Mouse (Mus musculus) heart, embryonic 11.5 days (tissue): ENCODE results near the gene Iqsec1. TPM values are rescaled to one million over a fixed set of nuclear protein-coding genes. Genes with fewer than 3 reads are reported as not detected.

Experiments
- ATAC-seq: fragments of 200-750 bp; cut with Nextera tagmentation; replicated peaks from 2 replicates; pipeline ENCODE4 v1.8.0; 2017; ENCODE audit warnings: moderate library complexity; ENCODE audit not compliant: insufficient number of reproducible peaks, low FRiP score, low TSS enrichment
- H3K27ac ChIP-seq: fragments of 300-500 bp; sonication (generic); 2 replicates; pipeline ENCODE4 v1.5.1; 2014; ENCODE audit warnings: mild to moderate bottlenecking, low read depth, low read length
- H3K27me3 ChIP-seq: fragments of 300-500 bp; sonication (generic); 2 replicates; pipeline ENCODE4 v1.6.1; 2014; ENCODE audit warnings: mild to moderate bottlenecking, low read length, mixed read lengths; ENCODE audit not compliant: control insufficient read depth, insufficient read depth
- H3K36me3 ChIP-seq: fragments of 300-500 bp; sonication (generic); 2 replicates; pipeline ENCODE4 v1.6.1; 2014; ENCODE audit warnings: mild to moderate bottlenecking, low read length, moderate library complexity, mixed read lengths; ENCODE audit not compliant: control insufficient read depth, insufficient read depth
- H3K4me1 ChIP-seq: fragments of 300-500 bp; sonication (generic); 2 replicates; pipeline ENCODE4 v1.6.1; 2014; ENCODE audit warnings: low read length; ENCODE audit not compliant: control insufficient read depth, insufficient read depth
- H3K4me2 ChIP-seq: fragments of 300-500 bp; sonication (generic); 2 replicates; pipeline ENCODE4 v1.6.1; 2014; ENCODE audit warnings: mild to moderate bottlenecking, moderate library complexity
- H3K4me3 ChIP-seq: fragments of 300-500 bp; sonication (generic); 2 replicates; pipeline ENCODE4 v1.5.1; 2014; ENCODE audit warnings: low read depth, low read length
- H3K9ac ChIP-seq: fragments of 300-500 bp; sonication (generic); 2 replicates; pipeline ENCODE4 v1.6.1; 2014; ENCODE audit warnings: mild to moderate bottlenecking, low read depth, low read length, moderate library complexity
- H3K9me3 ChIP-seq: fragments of 300-500 bp; sonication (generic); replicated peaks from 2 replicates; pipeline ENCODE4 v1.6.1; 2016; ENCODE audit warnings: low read length; ENCODE audit not compliant: control insufficient read depth
- WGBS: fragments of 180-500 bp; shearing (Covaris S2); extraction: QIAGEN DNeasy Blood & Tissue Kit; methylation state at CpG from one replicate; pipeline ENCODE4 v1.1.7; 2014; ENCODE audit not compliant: insufficient replicate concordance; 5-methylcytosine and 5-hydroxymethylcytosine counted together
- polyA plus RNA-seq: library from polyadenylated mRNA; unstranded; fragments of >200 nt; fragmentation: Nextera tagmentation; extraction: Ambion mirVana; gene quantifications from 2 replicates; pipeline ENCODE4 v1.2.1, GENCODE M21; 2014

The Iqsec1 gene
- polyA plus RNA-seq, 1 experiment from 2014 or later: 18.1 TPM

- Histone ChIP-seq H3K36me3 (no peaks in the 10 kb centered on the region; the same call in 1 of the 2 replicates), H3K4me3 (no peak overlapping the region), H3K4me1 (peaks cover 45% of the 10 kb centered on the region), H3K27me3 (no peaks in the 10 kb centered on the region), H3K9me3 (no peaks in the 10 kb centered on the region), H3K27ac (peak overlapping the region; percentile 90), H3K4me2 (peak overlapping the region; percentile 43), H3K9ac (0 out of 2 replicates have a peak overlapping the region, but pooled peaks have one; percentile 34)
- no peak for ATAC-seq
- 71% methylated on average over 5 of the region's 5 CpGs for WGBS
These were observed 365.0 kb downstream of the Iqsec1 start for GRCm38 (mm10) chr6:90623456-90623836.

GRCm38 (mm10) chr6:90622758-90623455 is 365.6 kb downstream of the Iqsec1 start:
- Histone ChIP-seq H3K4me2 (peak overlapping the region; percentile 43), H3K36me3 (no peaks in the 10 kb centered on the region; the same call in 1 of the 2 replicates), H3K4me3 (no peak overlapping the region), H3K27ac (peak overlapping the region; percentile 90), H3K4me1 (peaks cover 48% of the 10 kb centered on the region), H3K9me3 (no peaks in the 10 kb centered on the region), H3K27me3 (no peaks in the 10 kb centered on the region), H3K9ac (peak overlapping the region; percentile 58)
- ATAC-seq: peak; percentile 83
- WGBS: 23% methylated on average over 11 of the region's 11 CpGs

- Histone ChIP-seq H3K9me3 (no peaks in the 10 kb centered on the region), H3K27me3 (no peaks in the 10 kb centered on the region), H3K36me3 (no peaks in the 10 kb centered on the region; the same call in 1 of the 2 replicates), H3K4me3 (no peak overlapping the region), H3K4me1 (peaks cover 57% of the 10 kb centered on the region), H3K27ac (peak overlapping the region; percentile 46; the same call in 1 of the 2 replicates), H3K9ac (no peak overlapping the region), H3K4me2 (peak overlapping the region; percentile 15; the same call in 1 of the 2 replicates)
- 65% methylated on average over 6 of the region's 6 CpGs for WGBS
- no peak for ATAC-seq
These were observed 366.9 kb downstream of the Iqsec1 start for GRCm38 (mm10) chr6:90621584-90621890.

- H3K9ac ChIP-seq: peak overlapping the region; percentile 52; the same call in 1 of the 2 replicates
- no peaks in the 10 kb centered on the region for H3K9me3 ChIP-seq
- H3K4me1 ChIP-seq: peaks cover 62% of the 10 kb centered on the region
- no peaks in the 10 kb centered on the region for H3K36me3 ChIP-seq
- no peak for ATAC-seq
- H3K27ac ChIP-seq: peak overlapping the region; percentile 46
- no peaks in the 10 kb centered on the region for H3K27me3 ChIP-seq
- 61% methylated on average over 9 of the region's 9 CpGs for WGBS
- H3K4me3 ChIP-seq: no peak overlapping the region
- peak overlapping the region; percentile 15; the same call in 1 of the 2 replicates for H3K4me2 ChIP-seq
These were observed 367.5 kb downstream of the Iqsec1 start for GRCm38 (mm10) chr6:90620791-90621583.

- Histone ChIP-seq H3K9me3 (no peaks in the 10 kb centered on the region), H3K4me1 (peaks cover 73% of the 10 kb centered on the region), H3K36me3 (no peaks in the 10 kb centered on the region), H3K4me3 (no peak overlapping the region), H3K9ac (peak overlapping the region; percentile 39; the same call in 1 of the 2 replicates), H3K27me3 (no peaks in the 10 kb centered on the region), H3K4me2 (peak overlapping the region; percentile 49), H3K27ac (peak overlapping the region; percentile 78; the same call in 1 of the 2 replicates)
- 77% methylated on average over 5 of the region's 5 CpGs for WGBS
- no peak for ATAC-seq
These were observed 368.5 kb downstream of the Iqsec1 start for GRCm38 (mm10) chr6:90619936-90620335.

GRCm38 (mm10) chr6:90618821-90619636 is 369.5 kb downstream of the Iqsec1 start:
- Histone ChIP-seq H3K4me2 (peak overlapping the region; percentile 49), H3K9ac (peak overlapping the region; percentile 36), H3K4me3 (0 out of 2 replicates have a peak overlapping the region, but pooled peaks have one; percentile 10), H3K36me3 (no peaks in the 10 kb centered on the region), H3K27ac (peak overlapping the region; percentile 78), H3K27me3 (no peaks in the 10 kb centered on the region), H3K4me1 (peaks cover 79% of the 10 kb centered on the region), H3K9me3 (no peaks in the 10 kb centered on the region)
- ATAC-seq: peak; percentile 47
- WGBS: 53% methylated on average over 19 of the region's 19 CpGs

GRCm38 (mm10) chr6:90618274-90618673 is 370.2 kb downstream of the Iqsec1 start:
- Histone ChIP-seq H3K27ac (peak overlapping the region; percentile 78), H3K4me3 (no peak overlapping the region), H3K27me3 (no peaks in the 10 kb centered on the region), H3K9ac (peak overlapping the region; percentile 36; the same call in 1 of the 2 replicates), H3K36me3 (no peaks in the 10 kb centered on the region), H3K4me1 (peaks cover 74% of the 10 kb centered on the region), H3K4me2 (peak overlapping the region; percentile 49), H3K9me3 (no peaks in the 10 kb centered on the region)
- 48% methylated on average over 4 of the region's 4 CpGs for WGBS
- no peak for ATAC-seq

- Histone ChIP-seq H3K27me3 (no peaks in the 10 kb centered on the region), H3K4me3 (no peak overlapping the region), H3K9ac (no peak overlapping the region), H3K36me3 (no peaks in the 10 kb centered on the region), H3K27ac (peak overlapping the region; percentile 77), H3K4me1 (peaks cover 60% of the 10 kb centered on the region), H3K4me2 (no peak overlapping the region), H3K9me3 (no peaks in the 10 kb centered on the region)
- 80% methylated on average over 6 of the region's 6 CpGs for WGBS
- ATAC-seq: no peak
These were observed 372.0 kb downstream of the Iqsec1 start for GRCm38 (mm10) chr6:90616481-90616880.
